17 mouse cellular contexts compared by ENCODE assay signal in genomic region chr16:46655041-46655440, GRCm38 (mm10).
A peak's percentile ranks its signal among the peaks of the same experiment; 100 is the strongest.
DNase-seq lines count a peak whose midpoint lies in the region; TF ChIP-seq lines count a peak whose summit lies in the region.
"Had no signal": no experiment of that assay in that cellular context is flagged by ENCODE, and none has a peak within 500 bp of the region (broad histone marks: within the 10 kb centered on the region; RNA-seq: fewer than 3 reads in every experiment).

No protein-coding gene starts in this region.

- TF ChIP-seq RAD21 in CH12.LX (IDR thresholded peaks at IDR 0.05; ENCODE audit: low read depth, low read length) = no peak

- H3K9ac ChIP-seq in CH12.LX (ENCODE audit: insufficient read depth, low read depth) = no peak overlapping the region

- H3K9me3 ChIP-seq in CH12.LX (replicated peaks; ENCODE audit: low read length) = peaks cover 28% of the 10 kb centered on the region
- H3K9me3 ChIP-seq: G1E had no signal

- no peaks in the 10 kb centered on the region for H3K36me3 ChIP-seq in CH12.LX (replicated peaks in 1 of 2; ENCODE audit: control insufficient read depth in 1 of 2, insufficient read depth in 1 of 2, low read length in 1 of 2)
- H3K36me3 ChIP-seq: G1E had no signal

- no peaks in the 10 kb centered on the region for H3K4me1 ChIP-seq in CH12.LX (ENCODE audit: control insufficient read depth in 1 of 2, insufficient read depth in 2 of 2)

- in situ Hi-C loops in CH12.LX (cut with MboI; ENCODE audit: low pct_ligation_motif_present, low pct_unique_long_range_greater_than_20kb, low sequenced_read_pairs) = no loop called here

- H3K4me3 ChIP-seq in CH12.LX (replicated peaks in 1 of 3; ENCODE audit: low read depth in 2 of 3, low read length in 2 of 3, poor library complexity in 1 of 3) = no peak overlapping the region

- DNase-seq in CH12.LX (ENCODE audit: extremely low read depth) = peak; percentile 7
- peak; percentile 74 for DNase-seq in Muller cell, postnatal 12 days (ENCODE audit: inconsistent ontology term)
- no peak for DNase-seq in right cerebral cortex, postnatal 36 days (ENCODE audit: low spot score in 2 of 2)
- DNase-seq in layer of hippocampus, adult 11-12 months (ENCODE audit: low spot score) = no peak
- DNase-seq: adrenal gland, adult 2 months; adrenal gland, adult 8-10 months; adrenal gland, postnatal 10 days; adrenal gland, postnatal 14 days; adrenal gland, postnatal 25 days; B cell, adult 2 months; cerebellum, adult 11 months; cerebellum, adult 11-12 months; cerebellum, adult 18-20 months; cerebellum, adult 2 months; cerebellum, adult 8-10 months had no signal

- dilution Hi-C loops in CH12.LX (cut with MboI; ENCODE audit: extremely low pct_ligation_motif_present, extremely low pct_unique_long_range_greater_than_20kb, low sequenced_read_pairs) = no loop called here

- no peak for TF ChIP-seq POLR2A in CH12.LX (IDR thresholded peaks at IDR 0.05; ENCODE audit: low read depth, low read length)

- H3K79me2 ChIP-seq in CH12.LX (replicated peaks; ENCODE audit: control insufficient read depth, extremely low read depth, insufficient read depth, poor library complexity, severe bottlenecking) = no peaks in the 10 kb centered on the region

- H3K27ac ChIP-seq in CH12.LX (ENCODE audit: insufficient read depth, low read depth) = no peak overlapping the region

- H3K27me3 ChIP-seq in CH12.LX (replicated peaks) = no peaks in the 10 kb centered on the region
- H3K27me3 ChIP-seq: Patski had no signal

- TF ChIP-seq CTCF in CH12.LX (conservative IDR thresholded peaks at IDR 0.05 in 1 of 2, IDR thresholded peaks at IDR 0.05 in 1 of 2; ENCODE audit: low read depth in 2 of 2, low read length in 2 of 2) = no peak

- no peak overlapping the region for H3K4me2 ChIP-seq in CH12.LX (ENCODE audit: insufficient read depth, low read depth, poor library complexity, severe bottlenecking)

- no peak for TF ChIP-seq EP300 in CH12.LX (IDR thresholded peaks at IDR 0.05; ENCODE audit: low read length)

TF ChIP-seq in CH12.LX, 34 proteins besides CTCF, POLR2A, EP300 and RAD21:
- TF ChIP-seq JUN (IDR thresholded peaks at IDR 0.05; ENCODE audit: insufficient read depth, low read depth, low read length) (no peak), ZNF384 (IDR thresholded peaks at IDR 0.05; ENCODE audit: low read depth, low read length) (no peak), RCOR1 (conservative IDR thresholded peaks at IDR 0.05; ENCODE audit: low read depth, low read length) (no peak), MAFK (IDR thresholded peaks at IDR 0.05; ENCODE audit: insufficient replicate concordance, low read length) (no peak), BHLHE40 (IDR thresholded peaks at IDR 0.05; ENCODE audit: low read depth, low read length) (peak; percentile 60), JUND (conservative IDR thresholded peaks at IDR 0.05; ENCODE audit: low read depth, low read length) (no peak)

Comparison
In these comparisons a context has a peak if more than half of its experiments do, and no peak if none do; other contexts are left out.
1. DNase-seq: peak in CH12.LX (single experiment) and Muller cell, postnatal 12 days (single experiment); none in right cerebral cortex, postnatal 36 days (0 of 2) and layer of hippocampus, adult 11-12 months (single experiment).